Mouse (Mus musculus) hindbrain, embryonic 16.5 days (tissue): ENCODE measurements around the gene Dohh. TPM values are rescaled to one million over a fixed set of nuclear protein-coding genes. Genes with fewer than 3 reads are reported as not detected.

Experiments used
- ATAC-seq: fragments of 200-750 bp; cut with Nextera tagmentation; 2 replicates; pipeline ENCODE4 v1.8.0; 2017; ENCODE audit warnings: moderate TSS enrichment, moderate library complexity
- H3K27ac ChIP-seq: fragments of 300-500 bp; sonication (generic); 2 replicates; pipeline ENCODE4 v1.5.1; 2014; ENCODE audit warnings: low read depth, mild to moderate bottlenecking, control low read depth, low read length, moderate library complexity
- H3K27me3 ChIP-seq: fragments of 300-500 bp; sonication (generic); replicated peaks from 2 replicates; pipeline ENCODE4 v1.6.1; 2014; ENCODE audit warnings: low read length; ENCODE audit not compliant: control insufficient read depth, insufficient read depth
- H3K36me3 ChIP-seq: fragments of 300-500 bp; sonication (generic); 2 replicates; pipeline ENCODE4 v1.6.1; 2014; ENCODE audit warnings: mild to moderate bottlenecking, low read length, moderate library complexity, mixed read lengths; ENCODE audit not compliant: control insufficient read depth, insufficient read depth
- H3K4me1 ChIP-seq: fragments of 300-500 bp; sonication (generic); 2 replicates; pipeline ENCODE4 v1.6.1; 2014; ENCODE audit warnings: low read depth, low read length; ENCODE audit not compliant: control insufficient read depth, insufficient read depth
- H3K4me2 ChIP-seq: fragments of 300-500 bp; sonication (generic); 2 replicates; pipeline ENCODE4 v1.6.1; 2014; ENCODE audit warnings: mild to moderate bottlenecking, low read length, control low read depth, moderate library complexity
- H3K4me3 ChIP-seq: fragments of 300-500 bp; sonication (generic); 2 replicates; pipeline ENCODE4 v1.5.1; 2014; ENCODE audit warnings: mild to moderate bottlenecking, low read length, control low read depth, moderate library complexity
- H3K9ac ChIP-seq: fragments of 300-500 bp; sonication (generic); 2 replicates; pipeline ENCODE4 v1.6.1; 2014; ENCODE audit warnings: low read depth, mild to moderate bottlenecking, control low read depth, low read length, moderate library complexity
- H3K9me3 ChIP-seq: fragments of 300-500 bp; sonication (generic); 2 replicates; pipeline ENCODE4 v1.6.1; 2014; ENCODE audit warnings: mild to moderate bottlenecking, low read length, moderate library complexity; ENCODE audit not compliant: control insufficient read depth
- WGBS: fragments of 180-500 bp; shearing (Covaris S2); extraction: QIAGEN DNeasy Blood & Tissue Kit; methylation state at CpG from one replicate; pipeline ENCODE4 v1.1.7; 2014; 5-methylcytosine and 5-hydroxymethylcytosine counted together
- polyA plus RNA-seq: library from polyadenylated mRNA; unstranded; fragments of >200 nt; fragmentation: Nextera tagmentation; extraction: Ambion mirVana; gene quantifications from 2 replicates; pipeline ENCODE4 v1.2.1, GENCODE M21; 2015

Dohh gene
- polyA plus RNA-seq, 1 experiment from 2014 or later = 108 TPM

GRCm38 (mm10) chr10:81365073-81365472 is 19.2 kb upstream of the Dohh start:
- no peak overlapping the region for H3K9ac ChIP-seq
- no peak overlapping the region for H3K27ac ChIP-seq
- H3K27me3 ChIP-seq = peaks cover 10% of the 10 kb centered on the region
- H3K4me3 ChIP-seq = no peak overlapping the region
- no peak for ATAC-seq
- peaks cover 10% of the 10 kb centered on the region for H3K4me1 ChIP-seq
- WGBS = 38% methylated on average over 4 of the region's 4 CpGs
- peaks cover 33% of the 10 kb centered on the region for H3K36me3 ChIP-seq
- no peak overlapping the region for H3K4me2 ChIP-seq
- H3K9me3 ChIP-seq = no peaks in the 10 kb centered on the region

GRCm38 (mm10) chr10:81365672-81366476 is 18.4 kb upstream of the Dohh start, which contains the start of gene 4930404N11Rik:
Gene 4930404N11Rik (minus strand): TSS chr10:81365816.
- Histone ChIP-seq H3K4me3 (no peak within 1 kb of the TSS), H3K27me3 (peaks cover 10% of the 10 kb centered on the region), H3K9me3 (no peaks in the 10 kb centered on the region), H3K27ac (no peak within 1 kb of the TSS), H3K4me1 (peaks cover 10% of the 10 kb centered on the region), H3K36me3 (peaks cover 40% of the 10 kb centered on the region), H3K9ac (no peak within 1 kb of the TSS), H3K4me2 (peak within 1 kb of the TSS; percentile 50)
- WGBS = 23% methylated on average over 12 of the region's 12 CpGs
- no peak for ATAC-seq

- no peaks in the 10 kb centered on the region for H3K9me3 ChIP-seq
- 78% methylated on average over 5 of the region's 6 CpGs for WGBS
- no peak overlapping the region for H3K9ac ChIP-seq
- peaks cover 40% of the 10 kb centered on the region for H3K36me3 ChIP-seq
- H3K27me3 ChIP-seq = peaks cover 10% of the 10 kb centered on the region
- no peak for ATAC-seq
- no peak overlapping the region for H3K4me3 ChIP-seq
- no peak overlapping the region for H3K27ac ChIP-seq
- no peak overlapping the region for H3K4me2 ChIP-seq
- peaks cover 10% of the 10 kb centered on the region for H3K4me1 ChIP-seq
These were observed 17.6 kb upstream of the Dohh start for GRCm38 (mm10) chr10:81366477-81367206.

- no peak overlapping the region for H3K4me2 ChIP-seq
- H3K36me3 ChIP-seq = peaks cover 37% of the 10 kb centered on the region
- no peak overlapping the region for H3K27ac ChIP-seq
- H3K9me3 ChIP-seq = no peaks in the 10 kb centered on the region
- 52% methylated on average over 6 of the region's 6 CpGs for WGBS
- H3K9ac ChIP-seq = no peak overlapping the region
- peaks cover 10% of the 10 kb centered on the region for H3K4me1 ChIP-seq
- H3K27me3 ChIP-seq = peaks cover 8% of the 10 kb centered on the region
- H3K4me3 ChIP-seq = no peak overlapping the region
- no peak for ATAC-seq
These were observed 17.1 kb upstream of the Dohh start for GRCm38 (mm10) chr10:81367207-81367495.

GRCm38 (mm10) chr10:81375322-81375721 is 8.9 kb upstream of the Dohh start:
- Histone ChIP-seq H3K4me2 (no peak overlapping the region), H3K9ac (no peak overlapping the region), H3K4me3 (no peak overlapping the region), H3K36me3 (peaks cover 4% of the 10 kb centered on the region; the same call in 1 of the 2 replicates), H3K27ac (no peak overlapping the region), H3K9me3 (no peaks in the 10 kb centered on the region), H3K27me3 (no peaks in the 10 kb centered on the region), H3K4me1 (peaks cover 20% of the 10 kb centered on the region)
- no peak for ATAC-seq
- WGBS = 93% methylated on average over 10 of the region's 10 CpGs

- H3K4me3 ChIP-seq = peak overlapping the region; percentile 57
- no peaks in the 10 kb centered on the region for H3K27me3 ChIP-seq
- H3K9ac ChIP-seq = peak overlapping the region; percentile 75
- H3K9me3 ChIP-seq = no peaks in the 10 kb centered on the region
- H3K36me3 ChIP-seq = no peaks in the 10 kb centered on the region
- H3K27ac ChIP-seq = no peak overlapping the region
- peaks cover 20% of the 10 kb centered on the region for H3K4me1 ChIP-seq
- ATAC-seq = no peak
- H3K4me2 ChIP-seq = peak overlapping the region; percentile 87
- WGBS = 40% methylated on average over 6 of the region's 6 CpGs
These were observed 7.5 kb upstream of the Dohh start for GRCm38 (mm10) chr10:81376561-81377361.

- H3K27ac ChIP-seq = no peak overlapping the region; the same call in 1 of the 2 replicates
- WGBS = 37% methylated on average over 2 of the region's 2 CpGs
These were observed 6.9 kb upstream of the Dohh start for GRCm38 (mm10) chr10:81377362-81377664.

GRCm38 (mm10) chr10:81377793-81378552 is 6.3 kb upstream of the Dohh start, which contains the start of gene Fzr1:
Gene Fzr1 (minus strand): TSS chr10:81378516.
- Histone ChIP-seq H3K9me3 (no peaks in the 10 kb centered on the region), H3K4me1 (peaks cover 20% of the 10 kb centered on the region), H3K27me3 (no peaks in the 10 kb centered on the region), H3K4me2 (peak within 1 kb of the TSS; percentile 87), H3K4me3 (peak within 1 kb of the TSS; percentile 57), H3K27ac (peak within 1 kb of the TSS; percentile 72), H3K9ac (peak within 1 kb of the TSS; percentile 75), H3K36me3 (no peaks in the 10 kb centered on the region)
- WGBS = under 1% methylated on average over 50 of the region's 59 CpGs
- ATAC-seq = peak; percentile 32

More at GRCm38 (mm10) chr10:81377362-81377664, 6.9 kb upstream of the Dohh start:
- Histone ChIP-seq H3K4me3 (peak overlapping the region; percentile 57), H3K36me3 (no peaks in the 10 kb centered on the region), H3K27me3 (no peaks in the 10 kb centered on the region), H3K9ac (peak overlapping the region; percentile 75), H3K9me3 (no peaks in the 10 kb centered on the region), H3K4me1 (peaks cover 20% of the 10 kb centered on the region), H3K4me2 (peak overlapping the region; percentile 87)
- ATAC-seq = no peak
